Mouse (Mus musculus) heart, adult 2 months (tissue): ENCODE data around the gene H2-DMb1.

Experiments
- CTCF ChIP-seq: fragments of 200-600 bp; IDR thresholded peaks from 2 replicates; pipeline ENCODE4 v1.8.1; 2022; ENCODE audit warnings: antibody characterized with exemption, mild to moderate bottlenecking, moderate library complexity
- EP300 ChIP-seq: fragments of 200-500 bp; IDR thresholded peaks from 2 replicates; pipeline ENCODE4 v1.6.1; 2011; ENCODE audit warnings: low read depth, low read length, control low read depth; ENCODE audit not compliant: insufficient read depth
- POLR2A ChIP-seq: fragments of 200-500 bp; IDR thresholded peaks from 2 replicates; pipeline ENCODE4 v1.6.1; 2011; ENCODE audit warnings: mild to moderate bottlenecking, low read depth, low read length, control low read depth; ENCODE audit not compliant: insufficient read depth

DNA sequence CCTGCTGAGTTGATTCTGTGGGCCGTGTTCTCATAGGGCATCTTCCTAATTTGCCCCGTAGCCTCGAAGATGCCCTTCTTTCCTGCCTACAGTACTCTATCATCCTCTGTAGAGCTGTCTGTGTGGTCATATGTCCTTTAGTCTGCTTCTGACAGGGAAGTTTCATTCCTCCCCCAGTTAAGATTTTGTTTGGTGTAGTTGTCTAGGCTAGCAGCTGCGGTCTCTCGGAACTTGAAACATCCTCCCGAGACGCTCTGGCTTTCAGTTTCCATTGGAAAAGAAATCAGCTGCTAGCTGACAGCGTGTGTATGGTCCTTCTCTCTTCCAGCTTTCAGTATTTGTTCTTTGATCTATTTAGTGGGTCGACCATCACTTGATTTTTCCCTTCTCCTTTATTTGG, 48.1 kb upstream of the H2-DMb1 start:
- no peak for TF ChIP-seq CTCF
- TF ChIP-seq EP300, result no peak
- TF ChIP-seq POLR2A, result no peak
